Mouse (Mus musculus): ENCODE results near the gene Golga5. TPM values are rescaled to one million over a fixed set of nuclear protein-coding genes. Genes with fewer than 3 reads are reported as not detected.

The Golga5 gene
- polyA plus RNA-seq, 1 experiment from 2014 or later: 27.2 TPM

GRCm38 (mm10) chr12:102511363-102511762, 42.4 kb downstream of the Golga5 start:
- H3K27me3 ChIP-seq (ENCODE audit: control insufficient read depth, insufficient read depth, low read length): no peaks in the 10 kb centered on the region
- no peak overlapping the region for H3K9ac ChIP-seq (ENCODE audit: low read length)
- no peaks in the 10 kb centered on the region for H3K36me3 ChIP-seq (ENCODE audit: control insufficient read depth, insufficient read depth, low read length)
- H3K4me3 ChIP-seq (ENCODE audit: control insufficient read depth in 1 of 2, insufficient read depth in 1 of 2, low read depth in 1 of 2, low read length in 2 of 2): no peak overlapping the region
- H3K4me1 ChIP-seq (ENCODE audit: control insufficient read depth in 2 of 2, insufficient read depth in 2 of 2, low read length in 2 of 2): no peaks in the 10 kb centered on the region
- H3K27ac ChIP-seq (replicated peaks in 1 of 2; ENCODE audit: control insufficient read depth in 1 of 2, insufficient read depth in 1 of 2, low read depth in 2 of 2, low read length in 2 of 2): no peak overlapping the region
- H3K9me3 ChIP-seq (ENCODE audit: control insufficient read depth, low read length): no peaks in the 10 kb centered on the region
- WGBS: 67% methylated on average over 3 of the region's 3 CpGs
- ATAC-seq (ENCODE audit: insufficient number of reproducible peaks, insufficient read depth, low FRiP score, low read depth): no peak
- H3K4me2 ChIP-seq (ENCODE audit: low read length): no peak overlapping the region

- H3K4me3 ChIP-seq (ENCODE audit: control insufficient read depth in 1 of 2, insufficient read depth in 1 of 2, low read depth in 1 of 2, low read length in 2 of 2): no peak overlapping the region
- no peak overlapping the region for H3K27ac ChIP-seq (replicated peaks in 1 of 2; ENCODE audit: control insufficient read depth in 1 of 2, insufficient read depth in 1 of 2, low read depth in 2 of 2, low read length in 2 of 2)
- no peak overlapping the region for H3K9ac ChIP-seq (ENCODE audit: low read length)
- no peak for ATAC-seq (ENCODE audit: insufficient number of reproducible peaks, insufficient read depth, low FRiP score, low read depth)
- no peaks in the 10 kb centered on the region for H3K27me3 ChIP-seq (ENCODE audit: control insufficient read depth, insufficient read depth, low read length)
- H3K4me2 ChIP-seq (ENCODE audit: low read length): no peak overlapping the region
- H3K9me3 ChIP-seq (ENCODE audit: control insufficient read depth, low read length): no peaks in the 10 kb centered on the region
- H3K36me3 ChIP-seq (ENCODE audit: control insufficient read depth, insufficient read depth, low read length): no peaks in the 10 kb centered on the region
- 80% methylated on average over 6 of the region's 6 CpGs for WGBS
- no peaks in the 10 kb centered on the region for H3K4me1 ChIP-seq (ENCODE audit: control insufficient read depth in 2 of 2, insufficient read depth in 2 of 2, low read length in 2 of 2)
Measured at GRCm38 (mm10) chr12:102514151-102514550, 45.2 kb downstream of the Golga5 start.

- WGBS: 83% methylated on average over 6 of the region's 6 CpGs
Measured at GRCm38 (mm10) chr12:102514751-102515150, 45.8 kb downstream of the Golga5 start.

GRCm38 (mm10) chr12:102516151-102516550, 47.2 kb downstream of the Golga5 start:
- WGBS: 75% methylated on average over 4 of the region's 4 CpGs
- no peak for ATAC-seq (ENCODE audit: insufficient number of reproducible peaks, insufficient read depth, low FRiP score, low read depth)
- H3K4me2 ChIP-seq (ENCODE audit: low read length): no peak overlapping the region

More at GRCm38 (mm10) chr12:102514751-102515150, 45.8 kb downstream of the Golga5 start:
- H3K9me3 ChIP-seq (ENCODE audit: control insufficient read depth, low read length): no peaks in the 10 kb centered on the region
- no peaks in the 10 kb centered on the region for H3K4me1 ChIP-seq (ENCODE audit: control insufficient read depth in 2 of 2, insufficient read depth in 2 of 2, low read length in 2 of 2)
- ATAC-seq (ENCODE audit: insufficient number of reproducible peaks, insufficient read depth, low FRiP score, low read depth): no peak
- no peak overlapping the region for H3K27ac ChIP-seq (replicated peaks in 1 of 2; ENCODE audit: control insufficient read depth in 1 of 2, insufficient read depth in 1 of 2, low read depth in 2 of 2, low read length in 2 of 2)
- H3K9ac ChIP-seq (ENCODE audit: low read length): no peak overlapping the region
- H3K27me3 ChIP-seq (ENCODE audit: control insufficient read depth, insufficient read depth, low read length): no peaks in the 10 kb centered on the region
- no peak overlapping the region for H3K4me3 ChIP-seq (ENCODE audit: control insufficient read depth in 1 of 2, insufficient read depth in 1 of 2, low read depth in 1 of 2, low read length in 2 of 2)
- no peaks in the 10 kb centered on the region for H3K36me3 ChIP-seq (ENCODE audit: control insufficient read depth, insufficient read depth, low read length)
- no peak overlapping the region for H3K4me2 ChIP-seq (ENCODE audit: low read length)

GRCm38 (mm10) chr12:102517647-102518046, 48.7 kb downstream of the Golga5 start:
- Histone ChIP-seq H3K9me3 (ENCODE audit: control insufficient read depth, low read length) (no peaks in the 10 kb centered on the region), H3K4me1 (ENCODE audit: control insufficient read depth in 2 of 2, insufficient read depth in 2 of 2, low read length in 2 of 2) (peaks cover 0 to 2% of the 10 kb centered on the region in 2 experiments; a peak in 1 of 4 replicates), H3K9ac (ENCODE audit: low read length) (no peak overlapping the region), H3K36me3 (ENCODE audit: control insufficient read depth, insufficient read depth, low read length) (no peaks in the 10 kb centered on the region), H3K27me3 (ENCODE audit: control insufficient read depth, insufficient read depth, low read length) (no peaks in the 10 kb centered on the region), H3K4me3 (ENCODE audit: control insufficient read depth in 1 of 2, insufficient read depth in 1 of 2, low read depth in 1 of 2, low read length in 2 of 2) (no peak overlapping the region), H3K4me2 (ENCODE audit: low read length) (no peak overlapping the region), H3K27ac (replicated peaks in 1 of 2; ENCODE audit: control insufficient read depth in 1 of 2, insufficient read depth in 1 of 2, low read depth in 2 of 2, low read length in 2 of 2) (no peak overlapping the region)
- WGBS: 85% methylated on average over 13 of the region's 13 CpGs
- no peak for ATAC-seq (ENCODE audit: insufficient number of reproducible peaks, insufficient read depth, low FRiP score, low read depth)

More at GRCm38 (mm10) chr12:102516151-102516550, 47.2 kb downstream of the Golga5 start:
- H3K9ac ChIP-seq (ENCODE audit: low read length): no peak overlapping the region
- no peaks in the 10 kb centered on the region for H3K9me3 ChIP-seq (ENCODE audit: control insufficient read depth, low read length)
- no peaks in the 10 kb centered on the region for H3K27me3 ChIP-seq (ENCODE audit: control insufficient read depth, insufficient read depth, low read length)
- no peak overlapping the region for H3K4me3 ChIP-seq (ENCODE audit: control insufficient read depth in 1 of 2, insufficient read depth in 1 of 2, low read depth in 1 of 2, low read length in 2 of 2)
- H3K27ac ChIP-seq (replicated peaks in 1 of 2; ENCODE audit: control insufficient read depth in 1 of 2, insufficient read depth in 1 of 2, low read depth in 2 of 2, low read length in 2 of 2): no peak overlapping the region
- no peaks in the 10 kb centered on the region for H3K4me1 ChIP-seq (ENCODE audit: control insufficient read depth in 2 of 2, insufficient read depth in 2 of 2, low read length in 2 of 2)
- H3K36me3 ChIP-seq (ENCODE audit: control insufficient read depth, insufficient read depth, low read length): no peaks in the 10 kb centered on the region

- Histone ChIP-seq H3K4me3 (ENCODE audit: control insufficient read depth in 1 of 2, insufficient read depth in 1 of 2, low read depth in 1 of 2, low read length in 2 of 2) (no peak overlapping the region), H3K27ac (replicated peaks in 1 of 2; ENCODE audit: control insufficient read depth in 1 of 2, insufficient read depth in 1 of 2, low read depth in 2 of 2, low read length in 2 of 2) (no peak overlapping the region), H3K27me3 (ENCODE audit: control insufficient read depth, insufficient read depth, low read length) (no peaks in the 10 kb centered on the region), H3K4me1 (ENCODE audit: control insufficient read depth in 2 of 2, insufficient read depth in 2 of 2, low read length in 2 of 2) (peaks cover 0 to 2% of the 10 kb centered on the region in 2 experiments; a peak in 1 of 4 replicates), H3K36me3 (ENCODE audit: control insufficient read depth, insufficient read depth, low read length) (no peaks in the 10 kb centered on the region), H3K4me2 (ENCODE audit: low read length) (no peak overlapping the region), H3K9ac (ENCODE audit: low read length) (no peak overlapping the region), H3K9me3 (ENCODE audit: control insufficient read depth, low read length) (no peaks in the 10 kb centered on the region)
- no peak for ATAC-seq (ENCODE audit: insufficient number of reproducible peaks, insufficient read depth, low FRiP score, low read depth)
- 78% methylated on average over 12 of the region's 12 CpGs for WGBS
Measured at GRCm38 (mm10) chr12:102519929-102520720, 51.2 kb downstream of the Golga5 start.

GRCm38 (mm10) chr12:102521777-102522319, 52.9 kb downstream of the Golga5 start:
- ATAC-seq (ENCODE audit: insufficient number of reproducible peaks, insufficient read depth, low FRiP score, low read depth): peak; percentile 52; the same call in 1 of the 2 replicates
- no peak overlapping the region for H3K9ac ChIP-seq (ENCODE audit: low read length)
- H3K27me3 ChIP-seq (ENCODE audit: control insufficient read depth, insufficient read depth, low read length): no peaks in the 10 kb centered on the region
- no peak overlapping the region for H3K4me2 ChIP-seq (ENCODE audit: low read length)
- no peak overlapping the region for H3K4me3 ChIP-seq (ENCODE audit: control insufficient read depth in 1 of 2, insufficient read depth in 1 of 2, low read depth in 1 of 2, low read length in 2 of 2)
- H3K36me3 ChIP-seq (ENCODE audit: control insufficient read depth, insufficient read depth, low read length): no peaks in the 10 kb centered on the region
- no peak overlapping the region for H3K27ac ChIP-seq (replicated peaks in 1 of 2; ENCODE audit: control insufficient read depth in 1 of 2, insufficient read depth in 1 of 2, low read depth in 2 of 2, low read length in 2 of 2)
- 33% methylated on average over 13 of the region's 13 CpGs for WGBS
- H3K4me1 ChIP-seq (ENCODE audit: control insufficient read depth in 2 of 2, insufficient read depth in 2 of 2, low read length in 2 of 2): peaks cover 0 to 2% of the 10 kb centered on the region in 2 experiments; a peak in 1 of 4 replicates
- no peaks in the 10 kb centered on the region for H3K9me3 ChIP-seq (ENCODE audit: control insufficient read depth, low read length)
